Mouse (Mus musculus): ENCODE measurements around the gene Tgif1. TPM values are rescaled to one million over a fixed set of nuclear protein-coding genes. Genes with fewer than 3 reads are reported as not detected.
A peak's percentile ranks its signal among the peaks of the same experiment; 100 is the strongest.

Tgif1 gene
- polyA plus RNA-seq, 1 experiment = 86.0 TPM

DNA sequence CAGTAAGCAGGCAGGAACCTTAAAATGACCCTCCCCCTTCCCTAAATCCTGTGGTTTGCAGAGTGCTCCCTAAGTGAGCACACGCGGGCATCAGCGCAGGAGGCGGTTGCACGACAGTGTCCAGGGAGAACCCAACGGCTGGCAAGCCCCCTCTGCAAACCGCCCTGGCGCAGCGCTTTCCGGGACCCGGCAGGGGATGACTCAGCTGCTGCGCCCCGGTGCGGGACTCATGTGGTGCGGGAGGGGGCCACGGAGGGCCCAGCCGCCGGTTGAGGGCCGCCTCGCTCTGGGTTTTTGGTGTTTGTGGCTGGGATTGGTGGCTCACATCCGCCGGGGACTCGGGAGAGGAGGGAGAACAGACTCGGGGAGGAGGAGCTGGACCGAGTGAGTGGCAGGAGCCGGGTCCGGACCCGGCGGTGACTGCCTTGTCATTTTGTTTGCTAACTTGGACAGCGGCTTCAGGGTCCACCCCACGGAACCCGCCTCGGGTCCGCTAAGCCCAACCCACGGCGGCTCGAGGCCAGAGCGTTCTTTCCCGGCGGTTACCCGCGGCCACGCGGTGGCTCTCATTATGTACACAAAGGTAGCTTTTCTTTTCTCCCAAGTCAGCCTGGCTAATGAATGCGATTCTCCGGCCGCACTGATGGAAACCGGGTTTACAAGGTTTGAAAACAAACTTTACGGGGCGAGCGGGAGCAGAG, 510 bp downstream of the Tgif1 start:
- peak overlapping the region; percentile 96 for H3K4me3 ChIP-seq (ENCODE audit: insufficient read depth, low read length)
- TF ChIP-seq POLR2A (IDR thresholded peaks at IDR 0.05; ENCODE audit: borderline replicate concordance, low read depth, low read length) (no peak), CTCF (IDR thresholded peaks at IDR 0.05; ENCODE audit: low read depth, low read length) (no peak)
- peaks cover 2% of the 10 kb centered on the region; the same call in 1 of the 2 replicates for H3K4me1 ChIP-seq (ENCODE audit: control insufficient read depth, insufficient read depth, low read length)

DNA sequence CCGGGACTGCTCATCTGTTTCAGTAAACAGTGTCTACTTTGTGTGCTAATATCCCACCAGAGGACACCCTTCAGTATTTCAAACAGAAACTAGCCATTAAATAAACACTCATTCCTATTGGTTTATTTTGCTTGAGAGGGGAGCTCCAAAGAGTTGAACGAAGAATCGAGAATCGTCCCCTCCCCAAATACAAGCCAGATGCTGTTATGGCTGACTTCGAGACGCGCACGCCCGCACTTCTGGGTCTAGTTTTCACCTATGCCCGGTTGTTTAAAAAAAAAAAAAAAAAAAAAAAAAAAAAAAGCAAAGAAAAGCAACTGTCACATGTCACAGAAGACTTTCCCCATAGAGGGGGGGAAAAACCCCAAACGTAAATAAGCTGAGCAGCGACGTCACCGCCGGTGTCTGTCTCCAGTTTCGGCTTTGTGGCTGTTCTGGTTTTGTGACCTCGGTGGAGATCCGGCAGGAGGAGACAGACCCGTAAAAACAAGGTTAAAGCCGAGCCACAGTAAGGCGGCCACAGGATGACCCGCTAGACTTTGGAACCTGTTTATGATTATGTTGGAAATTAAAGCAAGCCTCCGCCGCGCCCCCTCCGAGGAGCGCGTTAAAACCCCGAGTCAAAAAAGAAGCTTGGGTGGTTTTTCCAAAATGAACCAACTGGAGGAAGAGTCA, 1.2 kb downstream of the Tgif1 start:
- TF ChIP-seq POLR2A (IDR thresholded peaks at IDR 0.05; ENCODE audit: borderline replicate concordance, low read depth, low read length) (no peak), CTCF (IDR thresholded peaks at IDR 0.05; ENCODE audit: low read depth, low read length) (no peak)
- H3K27ac ChIP-seq (ENCODE audit: insufficient read depth, low read depth, low read length) = peak overlapping the region; percentile 98
- H3K4me3 ChIP-seq (ENCODE audit: insufficient read depth, low read length) = peak overlapping the region; percentile 96
- peaks cover 2% of the 10 kb centered on the region; the same call in 1 of the 2 replicates for H3K4me1 ChIP-seq (ENCODE audit: control insufficient read depth, insufficient read depth, low read length)

More for the DNA sequence above, 510 bp downstream of the Tgif1 start:
- peak overlapping the region; percentile 98 for H3K27ac ChIP-seq (ENCODE audit: insufficient read depth, low read depth, low read length)

DNA sequence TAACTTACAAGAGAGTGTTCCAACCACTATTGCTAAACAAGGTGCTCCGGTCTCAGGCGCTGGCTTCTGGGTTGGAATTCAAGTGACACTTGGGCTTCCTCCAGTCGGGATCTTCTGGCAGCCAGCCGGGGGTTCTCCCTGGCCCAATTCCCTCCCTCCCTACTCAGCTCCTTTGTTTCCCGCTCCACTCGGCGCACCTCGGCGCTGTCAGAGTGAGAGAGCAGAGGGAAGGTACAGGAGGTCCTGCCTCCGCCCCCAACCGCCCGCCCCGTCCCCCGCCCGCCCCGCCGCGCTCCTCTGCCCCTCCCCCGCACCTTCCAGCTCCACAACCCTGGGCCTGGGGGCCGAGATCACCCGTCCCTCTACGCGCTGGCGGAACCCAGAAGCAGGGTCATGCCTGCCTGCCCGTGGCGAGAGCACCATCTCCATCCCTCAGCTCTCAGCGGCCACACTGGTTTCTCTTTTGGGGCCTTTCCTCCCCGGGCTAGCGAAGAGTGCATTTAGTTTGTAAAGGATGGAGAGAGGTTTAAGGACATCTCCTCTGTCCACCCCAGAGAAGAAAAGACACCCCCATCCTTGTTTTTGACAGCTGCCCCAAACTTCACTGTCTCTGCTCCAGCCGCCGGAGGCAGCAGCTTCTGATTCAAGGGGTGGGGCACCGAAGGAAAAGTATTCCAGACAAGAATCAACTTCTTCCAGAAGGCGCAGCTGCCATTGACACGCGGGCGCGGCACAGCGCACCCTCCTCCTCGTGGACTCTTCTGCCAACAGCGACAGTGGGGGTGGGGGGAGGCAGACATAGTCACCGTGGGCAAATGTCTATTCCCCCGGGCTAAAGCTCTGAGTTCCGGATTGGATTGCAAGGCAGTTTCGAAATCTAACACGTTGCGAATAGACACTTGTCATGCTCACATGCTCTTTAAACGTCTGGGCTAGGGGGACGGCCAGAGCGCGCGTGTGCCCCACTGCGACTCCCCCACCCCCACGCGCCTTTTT, 2.1 kb downstream of the Tgif1 start:
- Histone ChIP-seq H3K4me1 (ENCODE audit: control insufficient read depth, insufficient read depth, low read length) (peaks cover 4% of the 10 kb centered on the region), H3K4me3 (ENCODE audit: insufficient read depth, low read length) (peak overlapping the region; percentile 96), H3K27ac (ENCODE audit: insufficient read depth, low read depth, low read length) (peak overlapping the region; percentile 98)
- TF ChIP-seq POLR2A (IDR thresholded peaks at IDR 0.05; ENCODE audit: borderline replicate concordance, low read depth, low read length) = peak; percentile 13; the same call in 1 of the 2 replicates
- no peak for TF ChIP-seq CTCF (IDR thresholded peaks at IDR 0.05; ENCODE audit: low read depth, low read length)

DNA sequence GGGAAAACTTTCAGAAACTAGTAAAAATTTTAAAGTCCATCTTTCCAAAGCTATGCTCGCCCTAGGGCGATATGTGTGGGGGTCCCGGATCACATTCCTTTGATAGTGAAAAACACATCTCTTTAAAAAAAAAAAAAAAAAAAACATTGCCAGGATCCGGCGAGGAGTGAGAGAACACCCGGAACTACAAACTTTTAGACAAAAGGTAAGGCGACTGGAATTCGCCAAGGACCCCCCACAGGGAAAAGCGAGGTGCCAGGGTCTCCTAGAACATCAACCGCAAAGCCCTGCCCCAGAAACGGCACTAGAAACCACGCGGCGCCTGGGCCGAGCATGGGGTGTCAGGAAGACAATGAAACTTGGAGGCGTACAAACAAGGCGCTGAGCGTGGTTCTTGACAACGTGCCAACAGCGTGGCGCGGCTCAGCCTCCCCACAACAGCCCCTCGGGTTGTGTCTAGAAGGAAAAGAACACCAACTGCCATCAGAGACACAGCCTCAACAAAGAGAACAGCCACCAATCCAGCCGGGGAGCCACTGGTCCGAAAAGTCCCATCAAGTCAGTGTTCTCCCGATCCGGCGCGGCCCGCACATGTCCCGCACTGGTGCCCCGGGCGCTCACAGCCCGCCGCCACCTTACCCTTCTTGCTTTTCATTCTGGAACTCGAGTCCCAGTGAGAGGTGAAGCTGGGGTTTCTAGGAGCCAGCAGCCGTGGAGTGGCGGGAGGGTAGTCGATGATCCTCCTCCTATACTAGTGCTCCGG, 2.9 kb downstream of the Tgif1 start:
- H3K27ac ChIP-seq (ENCODE audit: insufficient read depth, low read depth, low read length) = peak overlapping the region; percentile 80
- TF ChIP-seq CTCF (IDR thresholded peaks at IDR 0.05; ENCODE audit: low read depth, low read length) (no peak), POLR2A (IDR thresholded peaks at IDR 0.05; ENCODE audit: borderline replicate concordance, low read depth, low read length) (0 out of 2 replicates have a peak, but pooled peaks have one; percentile 23)

DNA sequence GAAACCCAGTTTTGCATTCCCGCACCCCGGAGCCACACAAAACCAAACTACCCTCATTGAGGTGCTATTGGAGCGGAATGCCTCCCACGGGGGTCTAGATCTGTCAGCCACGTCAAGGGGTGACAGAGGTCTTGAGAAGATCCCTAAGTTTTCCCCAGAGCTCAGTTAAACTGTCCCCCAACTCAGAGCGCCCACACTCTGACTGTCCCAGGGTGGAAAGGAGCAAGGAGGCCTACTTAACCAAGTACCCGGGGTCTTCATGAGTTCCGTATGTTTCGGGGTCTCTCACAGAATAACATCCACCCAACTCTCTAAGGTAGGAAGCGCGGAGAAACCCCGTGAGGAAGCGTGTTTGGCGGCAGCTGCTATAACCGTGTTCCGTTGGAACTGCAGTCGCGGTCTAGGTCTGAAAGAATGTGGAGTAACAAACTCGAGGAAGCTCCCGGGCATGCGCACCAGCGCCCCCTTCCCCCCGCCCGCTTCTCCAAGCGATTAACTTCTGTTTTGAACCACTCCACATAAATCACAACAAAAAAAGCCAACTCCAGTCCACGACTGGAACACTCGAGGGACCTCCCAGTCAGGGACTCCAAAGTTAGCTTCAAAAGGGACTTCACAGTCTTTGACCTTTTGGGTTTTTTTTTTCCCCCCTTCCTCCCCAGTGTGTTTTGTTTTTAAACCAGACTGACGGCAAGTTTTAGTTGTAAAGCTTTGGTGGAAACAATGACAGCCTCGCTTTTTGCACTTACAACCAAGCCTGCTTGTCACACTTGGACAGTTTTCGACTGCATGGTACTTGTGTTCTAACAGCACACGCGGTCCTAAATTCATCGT, 3.7 kb downstream of the Tgif1 start:
- peaks cover 8% of the 10 kb centered on the region for H3K4me1 ChIP-seq (ENCODE audit: control insufficient read depth, insufficient read depth, low read length)
- TF ChIP-seq POLR2A (IDR thresholded peaks at IDR 0.05; ENCODE audit: borderline replicate concordance, low read depth, low read length) (no peak), CTCF (IDR thresholded peaks at IDR 0.05; ENCODE audit: low read depth, low read length) (no peak)
- H3K4me3 ChIP-seq (ENCODE audit: insufficient read depth, low read length) = peak overlapping the region; percentile 96

More for the DNA sequence above, 2.9 kb downstream of the Tgif1 start:
- peaks cover 7% of the 10 kb centered on the region for H3K4me1 ChIP-seq (ENCODE audit: control insufficient read depth, insufficient read depth, low read length)
- peak overlapping the region; percentile 96 for H3K4me3 ChIP-seq (ENCODE audit: insufficient read depth, low read length)

DNA sequence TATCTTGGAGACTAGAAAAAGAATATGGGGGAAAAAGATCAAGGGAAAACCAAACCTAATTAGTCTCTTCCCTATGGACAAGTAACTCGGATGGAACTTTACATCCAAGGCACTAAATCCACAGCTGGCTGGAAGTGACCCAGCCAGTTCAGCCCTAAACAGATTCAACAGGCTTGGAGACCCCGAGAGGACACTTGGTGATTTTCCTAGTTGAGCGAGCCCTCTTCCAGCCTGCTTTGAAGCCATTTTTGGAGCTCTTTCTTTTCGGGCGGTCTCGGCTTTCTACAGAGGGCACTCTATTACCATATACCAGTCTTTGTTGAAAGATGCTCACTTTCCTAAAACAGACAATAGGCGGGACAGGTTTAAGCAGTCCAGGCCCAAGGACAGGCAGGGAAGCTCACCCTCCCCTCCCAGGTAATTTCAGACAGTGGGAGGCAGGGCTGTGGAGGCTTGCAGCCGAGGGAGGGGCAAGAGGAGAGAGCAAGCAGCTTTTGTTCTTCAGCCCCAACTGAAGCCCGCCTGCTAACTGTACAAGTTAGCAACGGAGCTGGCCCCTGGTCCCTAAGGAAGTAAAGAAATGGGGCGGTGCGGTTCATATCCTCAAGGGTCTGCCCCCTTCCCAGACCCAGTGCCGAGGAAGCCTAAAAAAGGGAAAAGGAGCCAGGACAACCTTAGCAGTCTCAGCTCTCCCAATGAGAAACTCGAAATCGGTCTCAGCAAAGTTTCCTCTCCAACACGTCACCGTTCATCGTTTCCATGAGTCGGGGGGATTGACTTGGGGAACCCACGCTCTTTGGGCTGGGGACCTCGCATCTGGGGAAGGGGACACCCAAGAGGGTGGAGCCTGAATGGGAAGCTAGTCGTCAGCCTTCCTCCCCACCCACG, 4.6 kb downstream of the Tgif1 start:
- H3K4me3 ChIP-seq (ENCODE audit: insufficient read depth, low read length) = peak overlapping the region; percentile 96
- TF ChIP-seq CTCF (IDR thresholded peaks at IDR 0.05; ENCODE audit: low read depth, low read length) = no peak; the same call in 1 of the 2 replicates
- no peak for TF ChIP-seq POLR2A (IDR thresholded peaks at IDR 0.05; ENCODE audit: borderline replicate concordance, low read depth, low read length)
- peaks cover 9% of the 10 kb centered on the region for H3K4me1 ChIP-seq (ENCODE audit: control insufficient read depth, insufficient read depth, low read length)
- H3K27ac ChIP-seq (ENCODE audit: insufficient read depth, low read depth, low read length) = peak overlapping the region; percentile 80

More for the DNA sequence above, 3.7 kb downstream of the Tgif1 start:
- peak overlapping the region; percentile 80 for H3K27ac ChIP-seq (ENCODE audit: insufficient read depth, low read depth, low read length)

DNA sequence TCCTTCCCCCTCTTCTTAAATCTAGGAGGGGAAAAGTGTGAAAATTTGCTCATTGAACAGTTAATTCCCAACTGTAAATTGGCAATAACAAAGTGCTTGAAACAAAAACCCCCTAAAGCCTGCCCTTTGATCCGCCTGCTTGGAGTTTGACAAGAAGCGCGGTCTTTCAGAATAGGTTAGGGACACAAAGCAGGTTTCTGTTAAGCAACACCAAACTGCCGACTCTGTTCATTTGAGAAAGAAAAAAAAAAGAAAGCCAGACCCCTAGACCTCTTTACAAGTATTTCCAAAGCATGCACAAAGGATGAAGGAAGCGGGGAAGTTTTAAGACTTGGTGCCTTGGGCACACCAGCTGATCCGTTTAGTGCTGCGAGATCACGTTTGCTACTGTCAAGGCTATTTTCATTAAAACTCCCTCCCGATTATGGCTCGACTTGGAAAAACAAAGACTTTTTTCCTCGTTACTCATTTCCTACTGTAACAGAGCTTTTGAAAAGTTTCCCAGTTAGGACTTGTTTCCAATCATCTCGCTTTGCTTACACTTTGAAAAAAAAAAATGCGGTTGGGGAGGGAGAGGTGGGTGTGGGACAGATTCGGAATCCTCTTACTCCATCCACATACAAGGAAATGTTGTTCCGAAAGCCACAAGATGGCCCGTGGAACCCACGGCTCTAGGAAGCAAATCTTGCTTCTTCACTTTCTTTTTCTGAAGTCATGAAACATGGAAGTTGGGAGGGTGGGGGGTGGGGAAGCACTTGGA, 5.4 kb downstream of the Tgif1 start:
- peaks cover 9% of the 10 kb centered on the region for H3K4me1 ChIP-seq (ENCODE audit: control insufficient read depth, insufficient read depth, low read length)
- TF ChIP-seq POLR2A (IDR thresholded peaks at IDR 0.05; ENCODE audit: borderline replicate concordance, low read depth, low read length) (no peak), CTCF (IDR thresholded peaks at IDR 0.05; ENCODE audit: low read depth, low read length) (no peak)
- peak overlapping the region; percentile 96 for H3K4me3 ChIP-seq (ENCODE audit: insufficient read depth, low read length)
- peak overlapping the region; percentile 80 for H3K27ac ChIP-seq (ENCODE audit: insufficient read depth, low read depth, low read length)

Data from bone marrow macrophage, adult 2 months (primary cell).